Mouse (Mus musculus) hindbrain, embryonic 12.5 days (tissue): ENCODE results near the gene Acap2. TPM values are rescaled to one million over a fixed set of nuclear protein-coding genes. Genes with fewer than 3 reads are reported as not detected.

ENCODE experiments used
- ATAC-seq: fragments of 200-750 bp; cut with Nextera tagmentation; 2 replicates; pipeline ENCODE4 v1.8.0; 2017; ENCODE audit warnings: moderate TSS enrichment; ENCODE audit not compliant: low FRiP score
- H3K27ac ChIP-seq: fragments of 300-500 bp; sonication (generic); 2 replicates; pipeline ENCODE4 v1.5.1; 2016; ENCODE audit warnings: mild to moderate bottlenecking
- H3K27me3 ChIP-seq: fragments of 300-500 bp; sonication (generic); 2 replicates; pipeline ENCODE4 v1.6.1; 2016; ENCODE audit warnings: mild to moderate bottlenecking
- H3K36me3 ChIP-seq: fragments of 300-500 bp; sonication (generic); 2 replicates; pipeline ENCODE4 v1.6.1; 2016; ENCODE audit warnings: mild to moderate bottlenecking
- H3K4me1 ChIP-seq: fragments of 300-500 bp; sonication (generic); 2 replicates; pipeline ENCODE4 v1.6.1; 2016
- H3K4me2 ChIP-seq: fragments of 300-500 bp; sonication (generic); replicated peaks from 2 replicates; pipeline ENCODE4 v1.6.1; 2016; ENCODE audit warnings: mild to moderate bottlenecking
- H3K4me3 ChIP-seq: fragments of 300-500 bp; sonication (generic); 2 replicates; pipeline ENCODE4 v1.5.1; 2016; ENCODE audit warnings: mild to moderate bottlenecking
- H3K9ac ChIP-seq: fragments of 300-500 bp; sonication (generic); 2 replicates; pipeline ENCODE4 v1.6.1; 2016; ENCODE audit warnings: mild to moderate bottlenecking, moderate library complexity
- H3K9me3 ChIP-seq: fragments of 300-500 bp; sonication (generic); replicated peaks from 2 replicates; pipeline ENCODE4 v1.6.1; 2016; ENCODE audit warnings: mild to moderate bottlenecking
- WGBS: fragments of 180-500 bp; shearing (Covaris S2); methylation state at CpG from one replicate; pipeline ENCODE4 v1.1.7; 2016; 5-methylcytosine and 5-hydroxymethylcytosine counted together
- polyA plus RNA-seq: library from polyadenylated mRNA; unstranded; fragments of >200 nt; fragmentation: Nextera tagmentation; extraction: Ambion mirVana; gene quantifications from 2 replicates; pipeline ENCODE4 v1.2.1, GENCODE M21; 2016

Acap2 gene
- polyA plus RNA-seq, 1 experiment from 2014 or later = 23.3 TPM

GRCm38 (mm10) chr16:31184727-31185126 lies 16.3 kb downstream of the Acap2 start:
- H3K9ac ChIP-seq = no peak overlapping the region
- no peak overlapping the region for H3K4me2 ChIP-seq
- H3K36me3 ChIP-seq = no peaks in the 10 kb centered on the region
- no peak for ATAC-seq
- H3K4me3 ChIP-seq = no peak overlapping the region
- H3K27me3 ChIP-seq = no peaks in the 10 kb centered on the region
- H3K9me3 ChIP-seq = no peaks in the 10 kb centered on the region
- 59% methylated on average over 4 of the region's 4 CpGs for WGBS
- no peak overlapping the region for H3K27ac ChIP-seq
- H3K4me1 ChIP-seq = peaks cover 16% of the 10 kb centered on the region

GRCm38 (mm10) chr16:31182576-31182975 lies 18.5 kb downstream of the Acap2 start:
- Histone ChIP-seq H3K4me3 (no peak overlapping the region), H3K9ac (no peak overlapping the region), H3K27ac (no peak overlapping the region), H3K4me1 (peaks cover 11% of the 10 kb centered on the region; the same call in 1 of the 2 replicates), H3K4me2 (no peak overlapping the region), H3K27me3 (no peaks in the 10 kb centered on the region), H3K9me3 (no peaks in the 10 kb centered on the region), H3K36me3 (no peaks in the 10 kb centered on the region)
- no peak for ATAC-seq
- WGBS = 72% methylated on average over 9 of the region's 9 CpGs

- Histone ChIP-seq H3K4me2 (no peak overlapping the region), H3K9ac (no peak overlapping the region), H3K27ac (no peak overlapping the region), H3K27me3 (no peaks in the 10 kb centered on the region), H3K36me3 (no peaks in the 10 kb centered on the region), H3K4me1 (peaks cover 11% of the 10 kb centered on the region; the same call in 1 of the 2 replicates), H3K9me3 (no peaks in the 10 kb centered on the region), H3K4me3 (no peak overlapping the region)
- ATAC-seq = no peak
- WGBS = 86% methylated on average over 8 of the region's 8 CpGs
Observed at GRCm38 (mm10) chr16:31180843-31181242, 20.2 kb downstream of the Acap2 start.

- H3K4me2 ChIP-seq = no peak overlapping the region
- no peak for ATAC-seq
- no peaks in the 10 kb centered on the region for H3K36me3 ChIP-seq
- H3K4me3 ChIP-seq = no peak overlapping the region
- peaks cover 4% of the 10 kb centered on the region; the same call in 1 of the 2 replicates for H3K4me1 ChIP-seq
- 69% methylated on average over 5 of the region's 5 CpGs for WGBS
- no peak overlapping the region for H3K9ac ChIP-seq
- H3K27ac ChIP-seq = no peak overlapping the region
- no peaks in the 10 kb centered on the region for H3K27me3 ChIP-seq
- H3K9me3 ChIP-seq = no peaks in the 10 kb centered on the region
Observed at GRCm38 (mm10) chr16:31179384-31179783, 21.7 kb downstream of the Acap2 start.

- no peaks in the 10 kb centered on the region for H3K27me3 ChIP-seq
- 81% methylated on average over 9 of the region's 9 CpGs for WGBS
- H3K9me3 ChIP-seq = no peaks in the 10 kb centered on the region
- no peaks in the 10 kb centered on the region for H3K4me1 ChIP-seq
- no peak overlapping the region for H3K27ac ChIP-seq
- no peak overlapping the region for H3K9ac ChIP-seq
- ATAC-seq = no peak
- H3K4me3 ChIP-seq = no peak overlapping the region
- H3K36me3 ChIP-seq = no peaks in the 10 kb centered on the region
- H3K4me2 ChIP-seq = no peak overlapping the region
Observed at GRCm38 (mm10) chr16:31174880-31175638, 26.0 kb downstream of the Acap2 start.

- 95% methylated on average over 3 of the region's 3 CpGs for WGBS
- H3K4me3 ChIP-seq = no peak overlapping the region
- ATAC-seq = no peak
Observed at GRCm38 (mm10) chr16:31172229-31172628, 28.8 kb downstream of the Acap2 start.

GRCm38 (mm10) chr16:31171418-31171817 lies 29.6 kb downstream of the Acap2 start:
- Histone ChIP-seq H3K36me3 (no peaks in the 10 kb centered on the region), H3K4me2 (no peak overlapping the region), H3K4me1 (peaks cover 15% of the 10 kb centered on the region), H3K27me3 (no peaks in the 10 kb centered on the region), H3K9ac (no peak overlapping the region), H3K9me3 (no peaks in the 10 kb centered on the region), H3K27ac (no peak overlapping the region), H3K4me3 (no peak overlapping the region)
- no peak for ATAC-seq

More at GRCm38 (mm10) chr16:31172229-31172628, 28.8 kb downstream of the Acap2 start:
- H3K9ac ChIP-seq = no peak overlapping the region
- H3K9me3 ChIP-seq = no peaks in the 10 kb centered on the region
- H3K36me3 ChIP-seq = no peaks in the 10 kb centered on the region
- peaks cover 13% of the 10 kb centered on the region for H3K4me1 ChIP-seq
- no peaks in the 10 kb centered on the region for H3K27me3 ChIP-seq
- H3K4me2 ChIP-seq = no peak overlapping the region
- no peak overlapping the region for H3K27ac ChIP-seq

GRCm38 (mm10) chr16:31170297-31170696 lies 30.7 kb downstream of the Acap2 start:
- Histone ChIP-seq H3K4me2 (no peak overlapping the region), H3K27ac (no peak overlapping the region), H3K9ac (no peak overlapping the region), H3K27me3 (no peaks in the 10 kb centered on the region), H3K9me3 (no peaks in the 10 kb centered on the region), H3K4me1 (peaks cover 18% of the 10 kb centered on the region), H3K4me3 (no peak overlapping the region), H3K36me3 (no peaks in the 10 kb centered on the region)
- ATAC-seq = no peak
- 94% methylated on average over 8 of the region's 8 CpGs for WGBS

- H3K27me3 ChIP-seq = no peaks in the 10 kb centered on the region
- no peak overlapping the region for H3K4me3 ChIP-seq
- ATAC-seq = no peak
Observed at GRCm38 (mm10) chr16:31169596-31169995, 31.4 kb downstream of the Acap2 start.

GRCm38 (mm10) chr16:31167934-31168333 lies 33.1 kb downstream of the Acap2 start:
- Histone ChIP-seq H3K27me3 (no peaks in the 10 kb centered on the region), H3K36me3 (peaks cover 2% of the 10 kb centered on the region; the same call in 1 of the 2 replicates), H3K9me3 (peaks cover 2% of the 10 kb centered on the region; the same call in 1 of the 2 replicates), H3K9ac (no peak overlapping the region), H3K4me1 (peaks cover 18% of the 10 kb centered on the region), H3K4me3 (no peak overlapping the region), H3K4me2 (no peak overlapping the region), H3K27ac (no peak overlapping the region)
- no peak for ATAC-seq
- WGBS = 66% methylated on average over 7 of the region's 7 CpGs

More at GRCm38 (mm10) chr16:31169596-31169995, 31.4 kb downstream of the Acap2 start:
- Histone ChIP-seq H3K9me3 (no peaks in the 10 kb centered on the region), H3K36me3 (no peaks in the 10 kb centered on the region), H3K9ac (no peak overlapping the region), H3K27ac (no peak overlapping the region), H3K4me2 (no peak overlapping the region), H3K4me1 (peaks cover 18% of the 10 kb centered on the region)

GRCm38 (mm10) chr16:31167017-31167887 lies 33.8 kb downstream of the Acap2 start:
- Histone ChIP-seq H3K4me1 (peaks cover 18% of the 10 kb centered on the region), H3K9me3 (peaks cover 4% of the 10 kb centered on the region; the same call in 1 of the 2 replicates), H3K4me3 (no peak overlapping the region), H3K27ac (no peak overlapping the region), H3K36me3 (peaks cover 5% of the 10 kb centered on the region; the same call in 1 of the 2 replicates), H3K27me3 (no peaks in the 10 kb centered on the region), H3K9ac (no peak overlapping the region), H3K4me2 (no peak overlapping the region)
- 0 out of 2 replicates have a peak, but pooled peaks have one; percentile 61 for ATAC-seq
- WGBS = 54% methylated on average over 10 of the region's 10 CpGs

- no peak for ATAC-seq
Observed at GRCm38 (mm10) chr16:31165907-31166306, 35.1 kb downstream of the Acap2 start.

More at GRCm38 (mm10) chr16:31165907-31166306, 35.1 kb downstream of the Acap2 start:
- H3K27ac ChIP-seq = no peak overlapping the region
- WGBS = 48% methylated on average over 4 of the region's 4 CpGs
- H3K4me1 ChIP-seq = peaks cover 18% of the 10 kb centered on the region
- H3K9me3 ChIP-seq = peaks cover 4% of the 10 kb centered on the region; the same call in 1 of the 2 replicates
- no peak overlapping the region for H3K4me3 ChIP-seq
- H3K4me2 ChIP-seq = no peak overlapping the region
- H3K27me3 ChIP-seq = no peaks in the 10 kb centered on the region
- peaks cover 5% of the 10 kb centered on the region; the same call in 1 of the 2 replicates for H3K36me3 ChIP-seq
- no peak overlapping the region for H3K9ac ChIP-seq
